Mouse (Mus musculus) limb, embryonic 15.5 days (tissue): ENCODE data around the gene 2610021A01Rik. TPM values are rescaled to one million over a fixed set of nuclear protein-coding genes. Genes with fewer than 3 reads are reported as not detected.
"Not testable (repeated sequence)": the region's sequence is repeated elsewhere in the genome, so short reads cannot be mapped to it uniquely, and the experiment has no call there.

Experiments
- ATAC-seq: fragments of 200-750 bp; cut with Nextera tagmentation; 2 replicates; pipeline ENCODE4 v1.8.0; 2017; ENCODE audit warnings: low read depth, moderate TSS enrichment; ENCODE audit not compliant: insufficient number of reproducible peaks, low FRiP score, low TSS enrichment
- H3K27ac ChIP-seq: fragments of 300-500 bp; sonication (generic); 2 replicates; pipeline ENCODE4 v1.5.1; 2015; ENCODE audit warnings: moderate library complexity, mild to moderate bottlenecking, inconsistent platforms
- H3K27me3 ChIP-seq: fragments of 300-500 bp; sonication (generic); 2 replicates; pipeline ENCODE4 v1.6.1; 2015; ENCODE audit warnings: inconsistent platforms
- H3K36me3 ChIP-seq: fragments of 300-500 bp; sonication (generic); 2 replicates; pipeline ENCODE4 v1.6.1; 2015; ENCODE audit warnings: inconsistent platforms
- H3K4me1 ChIP-seq: fragments of 300-500 bp; sonication (generic); 2 replicates; pipeline ENCODE4 v1.6.1; 2015; ENCODE audit warnings: inconsistent platforms
- H3K4me2 ChIP-seq: fragments of 300-500 bp; sonication (generic); 2 replicates; pipeline ENCODE4 v1.6.1; 2015; ENCODE audit warnings: mild to moderate bottlenecking, inconsistent platforms
- H3K4me3 ChIP-seq: fragments of 300-500 bp; sonication (generic); 2 replicates; pipeline ENCODE4 v1.5.1; 2015; ENCODE audit warnings: mild to moderate bottlenecking, inconsistent platforms
- H3K9ac ChIP-seq: fragments of 300-500 bp; sonication (generic); 2 replicates; pipeline ENCODE4 v1.6.1; 2015; ENCODE audit warnings: inconsistent platforms
- H3K9me3 ChIP-seq: fragments of 300-500 bp; sonication (generic); 2 replicates; pipeline ENCODE4 v1.6.1; 2016; ENCODE audit warnings: inconsistent platforms
- WGBS: fragments of 180-500 bp; shearing (Covaris S2); methylation state at CpG from one replicate; pipeline ENCODE4 v1.1.7; 2015; 5-methylcytosine and 5-hydroxymethylcytosine counted together
- polyA plus RNA-seq: library from polyadenylated mRNA; unstranded; fragments of >200 nt; fragmentation: Nextera tagmentation; extraction: Ambion mirVana; gene quantifications from 2 replicates; pipeline ENCODE4 v1.2.1, GENCODE M21; 2015

Gene 2610021A01Rik
- polyA plus RNA-seq, result 10.6 and 11.8 TPM in 2 replicates

GRCm38 (mm10) chr7:41599034-41599813 lies at the start of gene 2610021A01Rik:
Gene 2610021A01Rik (plus strand): TSS chr7:41599230.
- Histone ChIP-seq H3K36me3 (no peaks in the 10 kb centered on the region), H3K27me3 (no peaks in the 10 kb centered on the region), H3K9ac (peak within 1 kb of the TSS; percentile 56), H3K4me2 (peak within 1 kb of the TSS; percentile 62), H3K9me3 (no peaks in the 10 kb centered on the region), H3K27ac (peak within 1 kb of the TSS; percentile 79), H3K4me1 (peaks cover 5% of the 10 kb centered on the region; the same call in 1 of the 2 replicates), H3K4me3 (peak within 1 kb of the TSS; percentile 63)
- peak; percentile 93 for ATAC-seq
- WGBS, result under 1% methylated on average over 41 of the region's 41 CpGs

GRCm38 (mm10) chr7:41560681-41561080 lies 38.3 kb upstream of the 2610021A01Rik start:
- H3K4me3 ChIP-seq, result no peak overlapping the region
- no peak for ATAC-seq
- H3K4me1 ChIP-seq, result no peaks in the 10 kb centered on the region
- no peak overlapping the region for H3K4me2 ChIP-seq
- no peaks in the 10 kb centered on the region for H3K9me3 ChIP-seq
- no peaks in the 10 kb centered on the region for H3K36me3 ChIP-seq
- 63% methylated on average over 8 of the region's 8 CpGs for WGBS
- H3K9ac ChIP-seq, result no peak overlapping the region
- no peaks in the 10 kb centered on the region for H3K27me3 ChIP-seq
- H3K27ac ChIP-seq, result no peak overlapping the region

GRCm38 (mm10) chr7:41573562-41573961 lies 25.5 kb upstream of the 2610021A01Rik start, which contains the start of gene Gm6871:
Gene Gm6871 (minus strand): TSS chr7:41573662.
- H3K36me3 ChIP-seq, H3K4me3 ChIP-seq, H3K9me3 ChIP-seq, H3K4me2 ChIP-seq, H3K4me1 ChIP-seq, H3K9ac ChIP-seq, H3K27ac ChIP-seq, H3K27me3 ChIP-seq, ATAC-seq: not testable (repeated sequence)
- WGBS, result 83% methylated on average over 6 of the region's 6 CpGs

DNA sequence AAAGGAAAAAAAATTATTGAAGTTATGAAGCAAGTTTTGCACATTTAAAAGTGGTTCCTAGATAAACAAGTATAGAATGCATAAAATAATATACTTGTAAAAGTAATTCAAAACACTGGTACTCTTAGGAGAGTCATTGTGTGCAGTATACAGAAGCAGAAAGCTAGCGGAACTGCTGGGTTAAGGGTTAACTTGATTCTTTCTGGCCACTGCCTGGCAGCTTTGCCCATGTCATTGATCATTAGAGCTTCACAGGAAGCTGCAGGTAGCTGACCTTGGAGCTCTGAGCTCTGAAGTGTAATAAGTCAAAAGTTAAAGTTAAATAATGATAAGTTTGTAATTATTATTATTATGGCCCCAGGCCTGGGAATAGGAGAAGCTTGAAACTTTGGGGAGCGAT lies 21.1 kb upstream of the 2610021A01Rik start:
- H3K4me3 ChIP-seq, result no peak overlapping the region
- no peaks in the 10 kb centered on the region for H3K36me3 ChIP-seq
- no peaks in the 10 kb centered on the region for H3K27me3 ChIP-seq
- H3K9me3 ChIP-seq, result peaks cover 4% of the 10 kb centered on the region; the same call in 1 of the 2 replicates
- no peak overlapping the region for H3K9ac ChIP-seq
- no peak overlapping the region for H3K4me2 ChIP-seq
- ATAC-seq, result no peak
- no peak overlapping the region for H3K27ac ChIP-seq
- H3K4me1 ChIP-seq, result no peaks in the 10 kb centered on the region
- 91% methylated on average over 2 of the region's 2 CpGs for WGBS

- Histone ChIP-seq H3K4me3 (no peak overlapping the region), H3K27me3 (no peaks in the 10 kb centered on the region), H3K27ac (no peak overlapping the region), H3K36me3 (no peaks in the 10 kb centered on the region), H3K9ac (no peak overlapping the region), H3K4me2 (no peak overlapping the region), H3K4me1 (no peaks in the 10 kb centered on the region), H3K9me3 (no peaks in the 10 kb centered on the region)
- ATAC-seq, result no peak
Observed at GRCm38 (mm10) chr7:41582028-41582427, 17.0 kb upstream of the 2610021A01Rik start.

DNA sequence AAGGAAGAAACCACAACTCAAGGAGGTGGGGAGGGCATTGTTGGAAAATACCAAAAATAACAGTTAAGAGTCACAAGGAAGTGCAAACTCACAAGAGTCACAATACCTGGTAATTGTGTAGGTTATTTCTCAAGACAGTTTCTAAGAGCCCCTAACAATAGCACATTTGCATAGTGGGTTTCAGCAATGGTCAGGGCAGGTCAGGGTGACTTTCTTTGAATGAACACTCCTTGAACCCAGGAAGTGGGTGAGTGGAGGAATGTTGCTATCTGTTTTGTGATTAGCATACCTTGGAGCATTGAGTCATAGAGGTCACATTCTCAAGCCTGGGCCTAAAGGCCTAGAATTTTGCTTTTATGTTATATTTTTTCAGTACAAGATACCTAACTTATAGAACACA lies 11.2 kb upstream of the 2610021A01Rik start:
- not testable (repeated sequence) for ATAC-seq, H3K4me2 ChIP-seq, H3K36me3 ChIP-seq, H3K27ac ChIP-seq, H3K9ac ChIP-seq, H3K9me3 ChIP-seq, H3K27me3 ChIP-seq, H3K4me1 ChIP-seq, H3K4me3 ChIP-seq

GRCm38 (mm10) chr7:41598615-41599014 lies 415 bp upstream of the 2610021A01Rik start:
- no peaks in the 10 kb centered on the region for H3K36me3 ChIP-seq
- H3K4me3 ChIP-seq, result peak overlapping the region; percentile 63
- peak overlapping the region; percentile 61 for H3K27ac ChIP-seq
- WGBS, result 44% methylated on average over 5 of the region's 5 CpGs
- H3K4me1 ChIP-seq, result peaks cover 5% of the 10 kb centered on the region; the same call in 1 of the 2 replicates
- no peak for ATAC-seq
- H3K9me3 ChIP-seq, result no peaks in the 10 kb centered on the region
- peak overlapping the region; percentile 62 for H3K4me2 ChIP-seq
- H3K9ac ChIP-seq, result no peak overlapping the region
- no peaks in the 10 kb centered on the region for H3K27me3 ChIP-seq

DNA sequence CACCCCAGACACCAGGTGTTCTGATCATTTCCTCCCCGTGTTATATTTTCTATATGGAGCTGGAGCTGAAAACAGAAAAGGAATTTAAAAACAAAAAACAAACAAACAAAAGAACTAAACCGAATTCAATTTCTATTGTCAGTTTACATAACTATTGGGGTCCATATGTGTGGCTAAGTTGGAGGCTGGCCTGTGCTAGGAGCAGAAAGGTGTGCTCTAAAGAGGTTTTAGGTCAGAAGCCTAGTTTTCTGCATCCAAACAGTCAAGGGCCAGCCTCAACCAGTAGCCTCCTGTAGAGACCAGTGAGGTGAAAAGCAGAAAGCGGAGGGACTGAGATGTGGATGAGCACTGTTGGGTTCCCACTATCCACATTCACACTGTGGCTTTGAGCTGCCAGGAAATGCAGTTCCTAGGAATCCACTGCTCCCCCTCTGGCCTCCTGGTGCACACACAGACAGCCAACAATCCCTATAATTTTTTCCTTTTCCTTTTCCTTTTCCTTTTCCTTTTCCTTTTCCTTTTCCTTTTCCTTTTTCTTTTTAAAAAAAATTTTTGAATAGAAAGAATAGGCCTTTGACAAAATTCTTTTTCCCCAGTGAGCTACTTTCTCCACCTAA lies 1.0 kb downstream of the 2610021A01Rik start:
- H3K9ac ChIP-seq, result peak overlapping the region; percentile 56
- H3K27me3 ChIP-seq, result no peaks in the 10 kb centered on the region
- peaks cover 5% of the 10 kb centered on the region; the same call in 1 of the 2 replicates for H3K4me1 ChIP-seq
- H3K27ac ChIP-seq, result 0 out of 2 replicates have a peak overlapping the region, but pooled peaks have one; percentile 79
- WGBS, result 11% methylated on average over 3 of the region's 3 CpGs
- no peak for ATAC-seq
- no peaks in the 10 kb centered on the region for H3K9me3 ChIP-seq
- H3K36me3 ChIP-seq, result no peaks in the 10 kb centered on the region
- peak overlapping the region; percentile 62 for H3K4me2 ChIP-seq
- H3K4me3 ChIP-seq, result peak overlapping the region; percentile 63

DNA sequence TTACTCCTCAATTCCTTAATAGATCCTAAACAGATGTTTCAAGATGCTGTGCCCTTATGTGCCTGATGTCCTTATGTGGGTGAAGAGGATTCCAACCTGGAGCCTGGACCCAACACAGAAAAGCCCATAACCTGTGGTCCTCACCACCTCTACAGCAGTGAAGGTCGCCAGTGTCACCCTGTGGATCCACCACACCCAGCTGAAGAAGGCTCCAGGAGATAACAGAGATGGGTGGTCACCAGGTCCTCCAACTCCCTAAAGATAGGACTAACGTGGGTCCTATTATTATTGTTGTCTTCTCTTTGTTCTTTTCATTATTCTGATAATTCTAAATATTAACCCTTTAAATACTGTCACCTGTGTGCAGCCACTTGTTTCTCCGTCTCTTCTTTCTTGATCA lies 12.6 kb downstream of the 2610021A01Rik start:
- Histone ChIP-seq H3K9ac (no peak overlapping the region), H3K4me1 (no peaks in the 10 kb centered on the region), H3K9me3 (no peaks in the 10 kb centered on the region), H3K27me3 (no peaks in the 10 kb centered on the region), H3K36me3 (peaks cover 36% of the 10 kb centered on the region), H3K27ac (no peak overlapping the region), H3K4me2 (no peak overlapping the region), H3K4me3 (no peak overlapping the region)
- ATAC-seq, result no peak
- 78% methylated on average over 3 of the region's 3 CpGs for WGBS

- H3K4me2 ChIP-seq, ATAC-seq, H3K4me1 ChIP-seq, H3K27me3 ChIP-seq, H3K9me3 ChIP-seq, H3K4me3 ChIP-seq, H3K27ac ChIP-seq, H3K9ac ChIP-seq: not testable (repeated sequence)
- 94% methylated on average over 1 of the region's 1 CpGs for WGBS
- peaks cover 46% of the 10 kb centered on the region for H3K36me3 ChIP-seq
Observed at GRCm38 (mm10) chr7:41616241-41616640, 17.2 kb downstream of the 2610021A01Rik start.

DNA sequence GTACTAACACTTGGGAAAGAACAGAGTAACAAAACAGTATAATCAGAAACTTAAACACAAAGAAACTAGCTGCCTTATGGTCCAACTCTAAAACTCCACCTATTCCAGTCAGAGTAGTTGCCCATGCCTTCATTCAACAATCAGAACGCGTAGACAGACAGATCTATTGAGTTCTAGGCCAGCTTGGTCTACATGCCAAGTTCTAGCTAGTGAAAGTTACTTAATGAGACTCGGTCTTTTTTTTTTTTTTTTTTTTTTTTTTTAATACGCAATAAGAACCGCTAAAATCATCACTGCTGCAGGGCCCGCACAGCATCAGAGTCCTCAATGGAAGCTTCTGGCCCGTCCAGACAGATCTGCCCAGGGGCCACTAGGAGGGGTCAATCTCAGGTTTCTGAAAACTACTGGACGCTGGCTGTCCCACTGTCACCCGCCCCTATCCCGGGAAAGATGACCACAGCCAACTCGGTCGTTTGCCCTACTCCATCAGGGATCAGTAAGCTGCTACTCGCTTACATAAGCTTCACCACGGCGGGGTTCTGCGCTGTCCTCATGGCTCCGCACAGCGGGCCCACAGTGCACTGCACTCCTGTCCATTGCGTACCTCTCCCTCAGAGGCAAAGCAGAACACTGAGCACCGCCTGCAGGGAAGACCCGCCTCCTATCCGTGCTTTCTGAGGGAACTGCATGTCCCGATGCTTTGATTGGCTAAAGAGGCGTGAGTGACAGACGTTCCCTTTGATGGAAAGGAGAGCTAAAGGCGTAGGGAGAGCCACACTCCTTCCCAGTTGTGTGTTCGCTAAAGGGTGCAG lies 33.6 kb downstream of the 2610021A01Rik start, which contains the start of gene Zfp788:
Gene Zfp788, plus strand, starts transcription at position 795 of the 812 bp plus-strand sequence.
- peak within 1 kb of the TSS; percentile 68 for H3K9ac ChIP-seq
- H3K4me3 ChIP-seq, result peak within 1 kb of the TSS; percentile 70
- H3K36me3 ChIP-seq, result peaks cover 30% of the 10 kb centered on the region
- H3K4me1 ChIP-seq, result no peaks in the 10 kb centered on the region
- peak within 1 kb of the TSS; percentile 99 for H3K27ac ChIP-seq
- H3K4me2 ChIP-seq, result peak within 1 kb of the TSS; percentile 87
- ATAC-seq, result peak; percentile 97
- no peaks in the 10 kb centered on the region for H3K27me3 ChIP-seq
- WGBS, result 2% methylated on average over 27 of the region's 27 CpGs
- H3K9me3 ChIP-seq, result no peaks in the 10 kb centered on the region; the same call in 1 of the 2 replicates
